Mouse (Mus musculus): ENCODE results near the gene Chrm3. TPM values are rescaled to one million over a fixed set of nuclear protein-coding genes. Genes with fewer than 3 reads are reported as not detected.

Gene Chrm3
- polyA plus RNA-seq, 1 experiment, result not detected

DNA sequence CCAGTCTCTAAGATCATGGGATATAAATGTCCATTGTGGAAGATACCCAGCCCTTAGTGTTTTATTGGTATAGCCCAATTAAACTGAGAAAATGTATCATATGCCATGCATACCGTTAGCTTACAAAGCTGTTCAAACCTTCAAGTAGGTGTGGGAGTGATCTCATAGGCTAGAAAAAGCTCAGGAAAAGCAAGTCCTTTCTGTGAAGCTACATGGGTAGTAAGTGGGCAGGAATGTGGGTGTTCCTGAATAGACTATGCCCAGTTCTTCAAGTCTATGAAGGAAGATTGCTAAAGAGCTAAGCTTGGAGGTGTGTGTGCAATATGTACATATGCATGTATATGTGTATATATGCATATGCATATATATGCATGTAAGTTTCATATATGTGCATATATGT is 409.3 kb downstream of the Chrm3 start:
- no peaks in the 10 kb centered on the region for H3K9me3 ChIP-seq (replicated peaks; ENCODE audit: control insufficient read depth, insufficient read depth, low read length, poor library complexity, severe bottlenecking)
- TF ChIP-seq CTCF (IDR thresholded peaks at IDR 0.05; ENCODE audit: low read depth, low read length) (no peak), EP300 (IDR thresholded peaks at IDR 0.05; ENCODE audit: insufficient read depth, low read depth, low read length) (no peak), POLR2A (IDR thresholded peaks at IDR 0.05; ENCODE audit: insufficient read depth, low read length) (no peak)
- H3K4me3 ChIP-seq (ENCODE audit: low read depth, low read length), result no peak overlapping the region
- no peaks in the 10 kb centered on the region for H3K4me1 ChIP-seq (ENCODE audit: control insufficient read depth, insufficient read depth, low read length)
- H3K36me3 ChIP-seq (ENCODE audit: control insufficient read depth, insufficient read depth, low read length, poor library complexity, severe bottlenecking), result no peaks in the 10 kb centered on the region
- H3K27me3 ChIP-seq (ENCODE audit: control insufficient read depth, insufficient read depth, low read length, poor library complexity, severe bottlenecking), result no peaks in the 10 kb centered on the region
- no peak overlapping the region for H3K9ac ChIP-seq (ENCODE audit: low read depth, poor library complexity, severe bottlenecking)
- no peak overlapping the region for H3K27ac ChIP-seq (ENCODE audit: insufficient read depth, low read length)

- Histone ChIP-seq H3K9ac (ENCODE audit: low read depth, poor library complexity, severe bottlenecking) (no peak overlapping the region), H3K4me1 (ENCODE audit: control insufficient read depth, insufficient read depth, low read length) (no peaks in the 10 kb centered on the region), H3K4me3 (ENCODE audit: low read depth, low read length) (no peak overlapping the region), H3K36me3 (ENCODE audit: control insufficient read depth, insufficient read depth, low read length, poor library complexity, severe bottlenecking) (no peaks in the 10 kb centered on the region), H3K27me3 (ENCODE audit: control insufficient read depth, insufficient read depth, low read length, poor library complexity, severe bottlenecking) (no peaks in the 10 kb centered on the region), H3K9me3 (replicated peaks; ENCODE audit: control insufficient read depth, insufficient read depth, low read length, poor library complexity, severe bottlenecking) (no peaks in the 10 kb centered on the region), H3K27ac (ENCODE audit: insufficient read depth, low read length) (no peak overlapping the region)
- no peak for TF ChIP-seq EP300 (IDR thresholded peaks at IDR 0.05; ENCODE audit: insufficient read depth, low read depth, low read length)
- TF ChIP-seq POLR2A (IDR thresholded peaks at IDR 0.05; ENCODE audit: insufficient read depth, low read length), result no peak
- TF ChIP-seq CTCF (IDR thresholded peaks at IDR 0.05; ENCODE audit: low read depth, low read length), result no peak
Measured at GRCm38 (mm10) chr13:9949091-9949490, 411.6 kb downstream of the Chrm3 start.

DNA sequence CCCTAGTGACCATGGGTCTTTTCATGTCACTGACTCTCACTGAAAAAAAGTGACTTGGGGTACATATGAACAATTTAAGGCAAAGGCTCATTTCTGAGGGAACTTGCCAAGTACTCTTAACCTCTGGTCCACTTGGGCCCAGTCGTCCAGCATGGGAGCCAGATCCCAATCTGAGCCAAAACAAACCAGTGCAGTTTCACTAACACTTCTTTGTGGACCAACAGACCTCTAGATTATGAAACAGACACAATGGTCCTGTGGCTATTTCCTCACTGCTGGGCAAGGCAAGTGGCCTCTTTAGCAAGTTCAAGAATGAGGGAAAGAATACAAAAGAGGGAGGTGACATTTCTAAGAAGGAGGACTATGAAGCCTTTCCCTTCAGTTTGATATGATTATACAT is 420.5 kb downstream of the Chrm3 start:
- H3K4me1 ChIP-seq (ENCODE audit: control insufficient read depth, insufficient read depth, low read length), result no peaks in the 10 kb centered on the region
- H3K4me3 ChIP-seq (ENCODE audit: low read depth, low read length), result no peak overlapping the region
- H3K27ac ChIP-seq (ENCODE audit: insufficient read depth, low read length), result no peak overlapping the region
- no peaks in the 10 kb centered on the region for H3K36me3 ChIP-seq (ENCODE audit: control insufficient read depth, insufficient read depth, low read length, poor library complexity, severe bottlenecking)
- H3K9ac ChIP-seq (ENCODE audit: low read depth, poor library complexity, severe bottlenecking), result no peak overlapping the region
- no peaks in the 10 kb centered on the region for H3K27me3 ChIP-seq (ENCODE audit: control insufficient read depth, insufficient read depth, low read length, poor library complexity, severe bottlenecking)
- no peak for TF ChIP-seq CTCF (IDR thresholded peaks at IDR 0.05; ENCODE audit: low read depth, low read length)
- TF ChIP-seq POLR2A (IDR thresholded peaks at IDR 0.05; ENCODE audit: insufficient read depth, low read length), result no peak
- no peak for TF ChIP-seq EP300 (IDR thresholded peaks at IDR 0.05; ENCODE audit: insufficient read depth, low read depth, low read length)
- H3K9me3 ChIP-seq (replicated peaks; ENCODE audit: control insufficient read depth, insufficient read depth, low read length, poor library complexity, severe bottlenecking), result no peaks in the 10 kb centered on the region

DNA sequence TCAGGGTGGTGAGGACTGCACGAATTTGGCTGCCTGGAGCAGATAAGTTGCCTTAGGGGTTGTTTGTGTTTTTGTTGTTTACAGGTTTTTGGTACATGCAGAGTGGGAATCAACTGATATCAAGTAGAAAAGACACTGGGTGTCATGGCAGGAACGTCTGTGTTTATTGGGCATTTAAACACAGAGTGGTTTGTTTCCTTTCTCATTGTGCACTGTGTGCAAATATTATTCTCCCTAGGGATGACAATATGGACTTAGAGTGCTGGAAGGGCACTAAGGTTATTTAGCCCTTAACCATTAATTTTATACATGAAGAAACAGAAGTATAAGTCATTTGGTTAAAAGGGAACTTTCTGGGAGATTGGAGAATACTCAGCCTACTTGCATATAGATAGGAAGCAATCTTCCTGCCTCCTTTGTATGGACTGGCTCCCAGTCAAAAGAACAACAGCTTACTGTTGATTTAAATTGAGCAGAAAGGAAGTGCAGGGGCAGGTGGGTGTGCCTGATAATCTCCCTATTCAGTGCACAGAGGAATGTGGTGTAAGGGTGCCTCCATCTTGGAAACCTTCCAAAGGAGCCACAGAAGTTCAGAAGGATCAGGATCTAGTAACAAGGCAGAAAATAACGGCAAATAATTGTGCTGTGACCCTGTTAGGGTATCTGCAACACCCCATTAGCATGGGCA is 421.7 kb downstream of the Chrm3 start:
- H3K27ac ChIP-seq (ENCODE audit: insufficient read depth, low read length), result no peak overlapping the region
- no peak overlapping the region for H3K4me3 ChIP-seq (ENCODE audit: low read depth, low read length)
- no peaks in the 10 kb centered on the region for H3K4me1 ChIP-seq (ENCODE audit: control insufficient read depth, insufficient read depth, low read length)

DNA sequence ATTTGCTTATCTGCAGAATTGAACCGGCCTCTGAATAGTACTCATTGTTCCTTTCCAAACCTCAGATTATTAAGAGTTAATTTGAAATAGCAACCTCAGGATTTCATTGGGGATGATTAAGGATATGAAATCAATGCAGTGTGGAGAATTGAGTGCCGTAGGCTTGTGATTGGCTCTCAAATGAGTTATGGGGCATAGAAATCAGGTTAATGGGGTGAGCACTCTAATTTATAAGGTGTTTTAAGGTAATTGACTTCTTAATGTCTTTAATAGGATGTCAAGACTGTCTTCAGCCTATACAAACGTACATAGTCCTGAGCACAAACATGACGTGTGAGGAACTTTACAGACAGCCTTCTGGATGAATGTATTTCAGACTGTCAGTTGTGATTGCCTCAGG is 427.9 kb downstream of the Chrm3 start:
- no peaks in the 10 kb centered on the region for H3K36me3 ChIP-seq (ENCODE audit: control insufficient read depth, insufficient read depth, low read length, poor library complexity, severe bottlenecking)
- H3K9me3 ChIP-seq (replicated peaks; ENCODE audit: control insufficient read depth, insufficient read depth, low read length, poor library complexity, severe bottlenecking), result no peaks in the 10 kb centered on the region
- H3K27me3 ChIP-seq (ENCODE audit: control insufficient read depth, insufficient read depth, low read length, poor library complexity, severe bottlenecking), result no peaks in the 10 kb centered on the region
- H3K27ac ChIP-seq (ENCODE audit: insufficient read depth, low read length), result no peak overlapping the region
- TF ChIP-seq CTCF (IDR thresholded peaks at IDR 0.05; ENCODE audit: low read depth, low read length), result no peak
- no peak overlapping the region for H3K4me3 ChIP-seq (ENCODE audit: low read depth, low read length)
- no peaks in the 10 kb centered on the region for H3K4me1 ChIP-seq (ENCODE audit: control insufficient read depth, insufficient read depth, low read length)
- H3K9ac ChIP-seq (ENCODE audit: low read depth, poor library complexity, severe bottlenecking), result no peak overlapping the region

More for the DNA sequence above, 421.7 kb downstream of the Chrm3 start:
- no peaks in the 10 kb centered on the region for H3K27me3 ChIP-seq (ENCODE audit: control insufficient read depth, insufficient read depth, low read length, poor library complexity, severe bottlenecking)
- TF ChIP-seq POLR2A (IDR thresholded peaks at IDR 0.05; ENCODE audit: insufficient read depth, low read length) (no peak), CTCF (IDR thresholded peaks at IDR 0.05; ENCODE audit: low read depth, low read length) (no peak)
- no peak overlapping the region for H3K9ac ChIP-seq (ENCODE audit: low read depth, poor library complexity, severe bottlenecking)
- no peaks in the 10 kb centered on the region for H3K9me3 ChIP-seq (replicated peaks; ENCODE audit: control insufficient read depth, insufficient read depth, low read length, poor library complexity, severe bottlenecking)
- no peaks in the 10 kb centered on the region for H3K36me3 ChIP-seq (ENCODE audit: control insufficient read depth, insufficient read depth, low read length, poor library complexity, severe bottlenecking)

DNA sequence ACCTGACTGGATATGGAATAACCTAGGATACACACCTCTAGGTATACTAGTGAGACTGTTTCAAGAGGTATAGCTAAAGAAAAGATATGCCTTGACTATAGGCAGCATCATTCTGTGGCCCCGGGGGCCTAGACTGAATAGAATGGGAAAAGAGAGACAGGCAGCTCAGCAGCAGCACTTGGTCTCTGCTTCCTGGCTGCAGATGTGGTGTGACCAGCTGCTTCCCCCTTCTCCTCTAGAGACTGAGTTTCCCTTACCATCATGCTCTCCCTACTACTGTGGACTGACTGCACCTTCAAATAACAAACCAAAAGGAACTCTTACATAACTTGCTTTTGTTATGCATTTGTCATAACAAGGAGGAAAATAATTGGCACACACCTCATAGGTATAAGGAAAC is 430.0 kb downstream of the Chrm3 start:
- no peak overlapping the region for H3K27ac ChIP-seq (ENCODE audit: insufficient read depth, low read length)
- H3K27me3 ChIP-seq (ENCODE audit: control insufficient read depth, insufficient read depth, low read length, poor library complexity, severe bottlenecking), result no peaks in the 10 kb centered on the region
- no peak for TF ChIP-seq EP300 (IDR thresholded peaks at IDR 0.05; ENCODE audit: insufficient read depth, low read depth, low read length)
- no peak for TF ChIP-seq CTCF (IDR thresholded peaks at IDR 0.05; ENCODE audit: low read depth, low read length)
- no peak for TF ChIP-seq POLR2A (IDR thresholded peaks at IDR 0.05; ENCODE audit: insufficient read depth, low read length)
- no peak overlapping the region for H3K4me3 ChIP-seq (ENCODE audit: low read depth, low read length)
- no peak overlapping the region for H3K9ac ChIP-seq (ENCODE audit: low read depth, poor library complexity, severe bottlenecking)
- H3K36me3 ChIP-seq (ENCODE audit: control insufficient read depth, insufficient read depth, low read length, poor library complexity, severe bottlenecking), result no peaks in the 10 kb centered on the region
- no peaks in the 10 kb centered on the region for H3K9me3 ChIP-seq (replicated peaks; ENCODE audit: control insufficient read depth, insufficient read depth, low read length, poor library complexity, severe bottlenecking)
- no peaks in the 10 kb centered on the region for H3K4me1 ChIP-seq (ENCODE audit: control insufficient read depth, insufficient read depth, low read length)
